Mouse (Mus musculus) kidney, embryonic 15.5 days (tissue): ENCODE measurements around the gene Unc5a. TPM values are rescaled to one million over a fixed set of nuclear protein-coding genes. Genes with fewer than 3 reads are reported as not detected.

Experiments used
- ATAC-seq: fragments of 200-750 bp; cut with Nextera tagmentation; replicated peaks from 2 replicates; pipeline ENCODE4 v1.8.0; 2017; ENCODE audit warnings: moderate TSS enrichment; ENCODE audit not compliant: low FRiP score
- H3K27ac ChIP-seq: fragments of 300-500 bp; sonication (generic); 2 replicates; pipeline ENCODE4 v1.5.1; 2015; ENCODE audit warnings: mild to moderate bottlenecking, inconsistent platforms
- H3K27me3 ChIP-seq: fragments of 300-500 bp; sonication (generic); 2 replicates; pipeline ENCODE4 v1.6.1; 2015; ENCODE audit warnings: inconsistent platforms
- H3K36me3 ChIP-seq: fragments of 300-500 bp; sonication (generic); 2 replicates; pipeline ENCODE4 v1.6.1; 2015; ENCODE audit warnings: inconsistent platforms
- H3K4me1 ChIP-seq: fragments of 300-500 bp; sonication (generic); 2 replicates; pipeline ENCODE4 v1.6.1; 2015; ENCODE audit warnings: inconsistent platforms
- H3K4me2 ChIP-seq: fragments of 300-500 bp; sonication (generic); 2 replicates; pipeline ENCODE4 v1.6.1; 2015; ENCODE audit warnings: moderate library complexity, mild to moderate bottlenecking, inconsistent platforms
- H3K4me3 ChIP-seq: fragments of 300-500 bp; sonication (generic); replicated peaks from 2 replicates; pipeline ENCODE4 v1.5.1; 2015; ENCODE audit warnings: mild to moderate bottlenecking, inconsistent platforms
- H3K9ac ChIP-seq: fragments of 300-500 bp; sonication (generic); 2 replicates; pipeline ENCODE4 v1.6.1; 2015; ENCODE audit warnings: mild to moderate bottlenecking, inconsistent platforms
- H3K9me3 ChIP-seq: fragments of 300-500 bp; sonication (generic); replicated peaks from 2 replicates; pipeline ENCODE4 v1.6.1; 2016; ENCODE audit warnings: inconsistent platforms
- WGBS: fragments of 180-500 bp; shearing (Covaris S2); methylation state at CpG from one replicate; pipeline ENCODE4 v1.1.7; 2015; ENCODE audit warnings: mixed read lengths; 5-methylcytosine and 5-hydroxymethylcytosine counted together
- polyA plus RNA-seq: library from polyadenylated mRNA; unstranded; fragments of >200 nt; fragmentation: Nextera tagmentation; extraction: Ambion mirVana; gene quantifications from 2 replicates; pipeline ENCODE4 v1.2.1, GENCODE M21; 2015

The Unc5a gene
- polyA plus RNA-seq, 1 experiment from 2014 or later: 2.7 TPM

GRCm38 (mm10) chr13:54959059-54959701, 10.0 kb downstream of the Unc5a start:
- Histone ChIP-seq H3K36me3 (no peaks in the 10 kb centered on the region), H3K4me1 (peaks cover 29% of the 10 kb centered on the region), H3K4me3 (no peak overlapping the region), H3K27me3 (peaks cover 59% of the 10 kb centered on the region), H3K9me3 (no peaks in the 10 kb centered on the region), H3K9ac (no peak overlapping the region), H3K4me2 (no peak overlapping the region), H3K27ac (no peak overlapping the region)
- 55% methylated on average over 15 of the region's 15 CpGs for WGBS
- ATAC-seq: no peak

- no peak overlapping the region for H3K27ac ChIP-seq
- 36% methylated on average over 6 of the region's 6 CpGs for WGBS
- no peak overlapping the region for H3K9ac ChIP-seq
- no peaks in the 10 kb centered on the region for H3K9me3 ChIP-seq
- peaks cover 29% of the 10 kb centered on the region for H3K4me1 ChIP-seq
- no peaks in the 10 kb centered on the region for H3K36me3 ChIP-seq
- H3K4me2 ChIP-seq: no peak overlapping the region
- no peak overlapping the region for H3K4me3 ChIP-seq
- ATAC-seq: no peak
- H3K27me3 ChIP-seq: peaks cover 53% of the 10 kb centered on the region
Measured at GRCm38 (mm10) chr13:54959842-54960241, 10.6 kb downstream of the Unc5a start.

- H3K36me3 ChIP-seq: no peaks in the 10 kb centered on the region
- ATAC-seq: no peak
Measured at GRCm38 (mm10) chr13:54960491-54960890, 11.3 kb downstream of the Unc5a start.

GRCm38 (mm10) chr13:54965256-54965655, 16.0 kb downstream of the Unc5a start:
- 89% methylated on average over 6 of the region's 6 CpGs for WGBS
- no peak for ATAC-seq
- H3K4me2 ChIP-seq: no peak overlapping the region
- H3K4me1 ChIP-seq: peaks cover 6% of the 10 kb centered on the region; the same call in 1 of the 2 replicates
- H3K27me3 ChIP-seq: peaks cover 23% of the 10 kb centered on the region; the same call in 1 of the 2 replicates
- H3K9ac ChIP-seq: no peak overlapping the region
- H3K4me3 ChIP-seq: no peak overlapping the region
- H3K27ac ChIP-seq: no peak overlapping the region
- no peaks in the 10 kb centered on the region for H3K9me3 ChIP-seq
- no peaks in the 10 kb centered on the region for H3K36me3 ChIP-seq

More at GRCm38 (mm10) chr13:54960491-54960890, 11.3 kb downstream of the Unc5a start:
- no peak overlapping the region for H3K4me2 ChIP-seq
- H3K4me1 ChIP-seq: peaks cover 29% of the 10 kb centered on the region
- no peaks in the 10 kb centered on the region for H3K9me3 ChIP-seq
- 66% methylated on average over 3 of the region's 3 CpGs for WGBS
- no peak overlapping the region for H3K27ac ChIP-seq
- no peak overlapping the region for H3K9ac ChIP-seq
- peaks cover 46% of the 10 kb centered on the region for H3K27me3 ChIP-seq
- no peak overlapping the region for H3K4me3 ChIP-seq

GRCm38 (mm10) chr13:54967501-54967900, 18.3 kb downstream of the Unc5a start:
- H3K4me1 ChIP-seq: 0 out of 2 replicates have a peak, but pooled peaks cover 4% of the 10 kb centered on the region
- 75% methylated on average over 11 of the region's 11 CpGs for WGBS

GRCm38 (mm10) chr13:54968636-54969035, 19.4 kb downstream of the Unc5a start:
- 68% methylated on average over 5 of the region's 5 CpGs for WGBS
- no peak overlapping the region for H3K4me2 ChIP-seq
- peaks cover 12% of the 10 kb centered on the region; the same call in 1 of the 2 replicates for H3K27me3 ChIP-seq
- ATAC-seq: no peak
- H3K27ac ChIP-seq: no peak overlapping the region
- 0 out of 2 replicates have a peak, but pooled peaks cover under 1% of the 10 kb centered on the region for H3K4me1 ChIP-seq
- no peaks in the 10 kb centered on the region for H3K36me3 ChIP-seq
- no peak overlapping the region for H3K9ac ChIP-seq
- H3K9me3 ChIP-seq: no peaks in the 10 kb centered on the region
- no peak overlapping the region for H3K4me3 ChIP-seq

More at GRCm38 (mm10) chr13:54967501-54967900, 18.3 kb downstream of the Unc5a start:
- Histone ChIP-seq H3K4me3 (no peak overlapping the region), H3K27ac (no peak overlapping the region), H3K9ac (no peak overlapping the region), H3K9me3 (no peaks in the 10 kb centered on the region), H3K27me3 (peaks cover 12% of the 10 kb centered on the region; the same call in 1 of the 2 replicates), H3K36me3 (no peaks in the 10 kb centered on the region), H3K4me2 (no peak overlapping the region)
- no peak for ATAC-seq

- peaks cover 12% of the 10 kb centered on the region; the same call in 1 of the 2 replicates for H3K27me3 ChIP-seq
- WGBS: 44% methylated on average over 9 of the region's 9 CpGs
- H3K9ac ChIP-seq: no peak overlapping the region
- H3K4me2 ChIP-seq: no peak overlapping the region
- ATAC-seq: no peak
- no peak overlapping the region for H3K4me3 ChIP-seq
- H3K9me3 ChIP-seq: no peaks in the 10 kb centered on the region
- H3K4me1 ChIP-seq: no peaks in the 10 kb centered on the region
- no peak overlapping the region for H3K27ac ChIP-seq
- no peaks in the 10 kb centered on the region for H3K36me3 ChIP-seq
Measured at GRCm38 (mm10) chr13:54969513-54969912, 20.3 kb downstream of the Unc5a start.

GRCm38 (mm10) chr13:54970521-54971247, 21.5 kb downstream of the Unc5a start:
- Histone ChIP-seq H3K36me3 (no peaks in the 10 kb centered on the region), H3K27me3 (peaks cover 12% of the 10 kb centered on the region; the same call in 1 of the 2 replicates), H3K9me3 (no peaks in the 10 kb centered on the region), H3K27ac (no peak overlapping the region), H3K4me1 (no peaks in the 10 kb centered on the region), H3K4me3 (no peak overlapping the region), H3K4me2 (no peak overlapping the region), H3K9ac (no peak overlapping the region)
- 36% methylated on average over 14 of the region's 14 CpGs for WGBS
- ATAC-seq: no peak

GRCm38 (mm10) chr13:54975546-54975945, 26.3 kb downstream of the Unc5a start:
- no peaks in the 10 kb centered on the region for H3K4me1 ChIP-seq
- H3K27ac ChIP-seq: no peak overlapping the region
- H3K36me3 ChIP-seq: no peaks in the 10 kb centered on the region
- no peak for ATAC-seq
- no peak overlapping the region for H3K9ac ChIP-seq
- no peak overlapping the region for H3K4me3 ChIP-seq
- H3K4me2 ChIP-seq: no peak overlapping the region
- 62% methylated on average over 3 of the region's 3 CpGs for WGBS
- H3K9me3 ChIP-seq: no peaks in the 10 kb centered on the region
- H3K27me3 ChIP-seq: peaks cover 22% of the 10 kb centered on the region

- Histone ChIP-seq H3K27ac (no peak overlapping the region), H3K27me3 (peaks cover 35% of the 10 kb centered on the region), H3K4me1 (no peaks in the 10 kb centered on the region), H3K9ac (no peak overlapping the region), H3K9me3 (no peaks in the 10 kb centered on the region), H3K36me3 (no peaks in the 10 kb centered on the region), H3K4me2 (no peak overlapping the region), H3K4me3 (no peak overlapping the region)
- WGBS: 58% methylated on average over 8 of the region's 8 CpGs
- ATAC-seq: no peak
Measured at GRCm38 (mm10) chr13:54978804-54979203, 29.6 kb downstream of the Unc5a start.

- Histone ChIP-seq H3K4me2 (no peak overlapping the region), H3K36me3 (no peaks in the 10 kb centered on the region), H3K4me3 (no peak overlapping the region), H3K4me1 (no peaks in the 10 kb centered on the region), H3K27ac (no peak overlapping the region), H3K9ac (no peak overlapping the region), H3K9me3 (no peaks in the 10 kb centered on the region), H3K27me3 (peaks cover 42% of the 10 kb centered on the region)
- ATAC-seq: no peak
- 67% methylated on average over 12 of the region's 12 CpGs for WGBS
Measured at GRCm38 (mm10) chr13:54980957-54981356, 31.7 kb downstream of the Unc5a start.

GRCm38 (mm10) chr13:54983001-54983400, 33.8 kb downstream of the Unc5a start:
- H3K9me3 ChIP-seq: no peaks in the 10 kb centered on the region
- no peak overlapping the region for H3K9ac ChIP-seq
- H3K4me1 ChIP-seq: peaks cover 12% of the 10 kb centered on the region
- H3K27ac ChIP-seq: no peak overlapping the region
- no peaks in the 10 kb centered on the region for H3K36me3 ChIP-seq
- ATAC-seq: no peak
- H3K4me3 ChIP-seq: no peak overlapping the region
- H3K27me3 ChIP-seq: peaks cover 46% of the 10 kb centered on the region
- H3K4me2 ChIP-seq: no peak overlapping the region
- 74% methylated on average over 8 of the region's 8 CpGs for WGBS
